ENCODE assay signal across 8 mouse cellular contexts in the genomic region with DNA sequence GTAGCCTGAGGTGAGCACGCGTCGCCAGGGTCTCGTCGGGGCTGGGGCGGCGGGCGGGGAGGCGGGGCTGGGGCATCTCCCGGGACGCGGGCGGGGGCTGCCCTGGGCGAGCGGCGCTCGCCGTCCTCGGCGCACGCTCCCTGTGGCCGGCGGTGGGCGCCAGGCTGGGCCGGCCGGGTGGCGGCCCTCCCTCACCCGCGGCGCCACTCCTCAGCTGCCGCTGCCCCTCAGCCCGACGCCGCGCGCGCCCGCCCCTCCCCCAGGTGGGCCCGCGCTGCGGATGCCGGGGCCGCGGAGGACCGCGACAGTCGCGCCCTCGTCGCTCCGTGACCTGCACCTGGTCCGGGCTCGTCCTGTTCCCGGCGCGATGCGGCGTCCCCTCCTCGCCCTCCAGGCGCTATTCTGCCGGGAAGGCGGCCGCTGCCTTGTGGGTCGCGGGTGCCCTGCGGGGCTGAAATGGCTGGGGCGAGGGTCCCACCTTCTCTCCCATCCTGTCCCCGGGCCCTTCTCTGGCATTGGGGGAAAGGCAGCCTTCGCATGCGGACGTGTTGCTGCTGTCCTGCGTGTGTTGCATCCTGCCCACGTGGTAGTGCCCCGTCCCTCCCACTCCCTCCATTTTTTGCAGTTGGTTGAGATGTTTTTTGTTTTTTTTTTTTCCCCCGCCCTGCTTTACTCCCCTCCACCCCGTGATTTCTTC. TPM values are rescaled to one million over a fixed set of nuclear protein-coding genes. Genes with fewer than 3 reads are reported as not detected.
A peak's percentile ranks its signal among the peaks of the same experiment; 100 is the strongest.
DNase-seq lines count a peak whose midpoint lies in the region; ATAC-seq lines count a peak whose summit lies in the region.

No protein-coding gene starts in this region.

- peak overlapping the region; percentile 78 for H3K4me2 ChIP-seq in heart, embryonic 15.5 days

- DNase-seq in ES-CJ7 (ENCODE audit: low read depth, low spot score): peak; percentile 63
- DNase-seq in adrenal gland, postnatal 36 days: peak; percentile 56 to 63
- peak; percentile 36 to 72 for DNase-seq in kidney, postnatal 25 days
- DNase-seq in lung, postnatal 25 days (ENCODE audit: low spot score): peak; percentile 25
- DNase-seq in retina, embryonic 14.5 days (ENCODE audit: low spot score): peak; percentile 68
- DNase-seq in thymus, postnatal 4 days: peak; percentile 82

- H3K27me3 ChIP-seq in erythroblast, embryonic 14.5 days (ENCODE audit: control insufficient read depth): no peaks in the 10 kb centered on the region; the same call in 1 of the 2 replicates
- H3K27me3 ChIP-seq in heart, embryonic 15.5 days: no peaks in the 10 kb centered on the region

- peak overlapping the region; percentile 99 for H3K27ac ChIP-seq in heart, embryonic 15.5 days

- H3K9ac ChIP-seq in heart, embryonic 15.5 days: peak overlapping the region; percentile 97

- no peaks in the 10 kb centered on the region for H3K9me3 ChIP-seq in erythroblast, embryonic 14.5 days (ENCODE audit: control insufficient read depth, low read length)
- no peaks in the 10 kb centered on the region for H3K9me3 ChIP-seq in heart, embryonic 15.5 days (replicated peaks)

- H3K36me3 ChIP-seq in erythroblast, embryonic 14.5 days (ENCODE audit: control insufficient read depth): no peaks in the 10 kb centered on the region
- no peaks in the 10 kb centered on the region for H3K36me3 ChIP-seq in heart, embryonic 15.5 days

- peak; percentile 77 for ATAC-seq in heart, embryonic 15.5 days (replicated peaks; ENCODE audit: insufficient number of reproducible peaks, insufficient read depth, low FRiP score, low read depth)

- H3K4me1 ChIP-seq in erythroblast, embryonic 14.5 days (ENCODE audit: control insufficient read depth): peaks cover 31% of the 10 kb centered on the region
- peaks cover 25% of the 10 kb centered on the region for H3K4me1 ChIP-seq in heart, embryonic 15.5 days (replicated peaks)

- peak overlapping the region; percentile 94 for H3K4me3 ChIP-seq in erythroblast, embryonic 14.5 days (replicated peaks)
- H3K4me3 ChIP-seq in heart, embryonic 15.5 days: peak overlapping the region; percentile 87

- WGBS in heart, embryonic 15.5 days: under 1% methylated on average over 72 of the region's 76 CpGs

RNA-seq across cellular contexts. Expression of a gene that starts 0.7 kb away (rescaled TPM):
- 10 to 100 TPM in 1 of 2 experiments, 1 to 10 TPM in 1; 8.2 to 11.6 TPM for total RNA-seq in adrenal gland, postnatal 36 days (2021)
- 0.12 and 0.25 TPM in 2 replicates for polyA plus RNA-seq in erythroblast, embryonic 14.5 days (2012)
- 3.3 and 4.3 TPM in 2 replicates for polyA plus RNA-seq in heart, embryonic 15.5 days (2015; fragmentation: Nextera tagmentation; extraction: Ambion mirVana)

RNA-seq across cellular contexts. Expression of a gene that starts 3.2 kb away (rescaled TPM):
- 10 to 100 TPM; 41.6 to 41.9 TPM for total RNA-seq in adrenal gland, postnatal 36 days (2021)
- polyA plus RNA-seq in erythroblast, embryonic 14.5 days (2012): 0.27 and 0.28 TPM in 2 replicates
- 20.6 and 21.8 TPM in 2 replicates for polyA plus RNA-seq in heart, embryonic 15.5 days (2015; fragmentation: Nextera tagmentation; extraction: Ambion mirVana)

RNA-seq across cellular contexts. Expression of a gene that starts 47.6 kb away (rescaled TPM):
- total RNA-seq in adrenal gland, postnatal 36 days (2021): under 1 TPM; 0.17 to 0.40 TPM
- polyA plus RNA-seq in erythroblast, embryonic 14.5 days (2012): not detected in 2 replicates
- polyA plus RNA-seq in heart, embryonic 15.5 days (2015; fragmentation: Nextera tagmentation; extraction: Ambion mirVana): 4.1 and 4.2 TPM in 2 replicates

Comparison
In these comparisons a context has a peak if more than half of its experiments do, and no peak if none do; other contexts are left out.
1. Peak in every context shown above with its lines: DNase-seq, ATAC-seq, H3K4me3 ChIP-seq and H3K27ac ChIP-seq.
2. DNase-seq: peak in every context shown above with its lines; median percentile 82 in thymus, postnatal 4 days; 68 in retina, embryonic 14.5 days; 63 in ES-CJ7; 60 in adrenal gland, postnatal 36 days; 54 in kidney, postnatal 25 days; 25 in lung, postnatal 25 days.
3. RNA of a gene that starts 3.2 kb away (polyA plus RNA-seq): 20.6 to 21.8 TPM in heart, embryonic 15.5 days; 0.27 to 0.28 TPM in erythroblast, embryonic 14.5 days; every median in the first group is over 10 times any median in the second.